Mouse (Mus musculus) embryonic facial prominence, embryonic 14.5 days (tissue): Measurements from ENCODE around the gene Ucp2. TPM values are rescaled to one million over a fixed set of nuclear protein-coding genes. Genes with fewer than 3 reads are reported as not detected.
A peak's percentile ranks its signal among the peaks of the same experiment; 100 is the strongest.

Experiments
- ATAC-seq: fragments of 200-750 bp; cut with Nextera tagmentation; 2 replicates; pipeline ENCODE4 v1.8.0; 2017; ENCODE audit warnings: low read depth, moderate number of reproducible peaks, moderate TSS enrichment
- DNase-seq: peaks from one replicate; pipeline ENCODE4 v3.0.0-alpha.2; 2015; ENCODE audit warnings: low spot score
- H3K27ac ChIP-seq: fragments of 300-500 bp; sonication (generic); replicated peaks from 2 replicates; pipeline ENCODE4 v1.5.1; 2014; ENCODE audit warnings: low read depth, mild to moderate bottlenecking, low read length, moderate library complexity
- H3K27me3 ChIP-seq: fragments of 300-500 bp; sonication (generic); replicated peaks from 2 replicates; pipeline ENCODE4 v1.6.1; 2014; ENCODE audit warnings: low read length; ENCODE audit not compliant: control insufficient read depth, insufficient read depth
- H3K36me3 ChIP-seq: fragments of 300-500 bp; sonication (generic); 2 replicates; pipeline ENCODE4 v1.6.1; 2014; ENCODE audit warnings: low read length, mixed read lengths; ENCODE audit not compliant: control insufficient read depth, insufficient read depth
- H3K4me1 ChIP-seq: fragments of 300-500 bp; sonication (generic); 2 replicates; pipeline ENCODE4 v1.6.1; 2014; ENCODE audit warnings: antibody characterized with exemption, low read length; ENCODE audit not compliant: control insufficient read depth, insufficient read depth
- H3K4me2 ChIP-seq: fragments of 300-500 bp; sonication (generic); 2 replicates; pipeline ENCODE4 v1.6.1; 2014; ENCODE audit warnings: low read depth, mild to moderate bottlenecking, low read length, moderate library complexity, mixed read lengths
- H3K4me3 ChIP-seq: fragments of 300-500 bp; sonication (generic); 2 replicates; pipeline ENCODE4 v1.5.1; 2014; ENCODE audit warnings: low read depth, mild to moderate bottlenecking, low read length
- H3K9ac ChIP-seq: fragments of 300-500 bp; sonication (generic); 2 replicates; pipeline ENCODE4 v1.6.1; 2014; ENCODE audit warnings: low read depth, mild to moderate bottlenecking, low read length, moderate library complexity, mixed read lengths
- H3K9me3 ChIP-seq: fragments of 300-500 bp; sonication (generic); 2 replicates; pipeline ENCODE4 v1.6.1; 2016; ENCODE audit warnings: low read length; ENCODE audit not compliant: control insufficient read depth
- WGBS: fragments of 180-500 bp; shearing (Covaris S2); extraction: QIAGEN DNeasy Blood & Tissue Kit; methylation state at CpG from one replicate; pipeline ENCODE4 v1.1.7; 2014; 5-methylcytosine and 5-hydroxymethylcytosine counted together
- polyA plus RNA-seq: library from polyadenylated mRNA; unstranded; fragments of >200 nt; fragmentation: Nextera tagmentation; extraction: Ambion mirVana; gene quantifications from 2 replicates; pipeline ENCODE4 v1.2.1, GENCODE M21; 2014

Ucp2 gene
- polyA plus RNA-seq, 1 experiment from 2014 or later: 152 TPM

DNA sequence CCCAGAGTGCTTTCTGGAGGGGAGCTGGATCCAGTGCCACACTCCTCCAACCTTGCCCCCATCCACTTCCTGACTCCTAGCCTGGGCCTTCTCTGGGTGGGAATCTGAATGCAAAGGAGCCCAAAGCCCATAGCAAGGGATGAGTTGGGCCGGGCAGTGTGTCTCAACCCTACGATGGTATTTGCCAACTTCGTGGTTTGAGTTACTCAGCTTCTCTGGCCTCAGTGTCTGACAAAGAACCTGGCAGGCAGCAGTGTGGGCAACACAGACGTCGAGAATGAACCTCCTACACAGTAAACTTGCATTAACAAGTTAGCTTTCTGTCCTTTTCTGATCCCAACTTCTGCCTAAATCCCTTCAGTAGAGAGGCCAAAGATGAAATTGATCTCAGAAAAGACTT lies 8.6 kb upstream of the Ucp2 start:
- Histone ChIP-seq H3K27ac (no peak overlapping the region), H3K36me3 (no peaks in the 10 kb centered on the region), H3K4me3 (no peak overlapping the region), H3K4me1 (no peaks in the 10 kb centered on the region), H3K9ac (no peak overlapping the region), H3K9me3 (no peaks in the 10 kb centered on the region), H3K27me3 (no peaks in the 10 kb centered on the region), H3K4me2 (no peak overlapping the region)
- WGBS: 80% methylated on average over 5 of the region's 5 CpGs
- DNase-seq (no peak), ATAC-seq (no peak)

DNA sequence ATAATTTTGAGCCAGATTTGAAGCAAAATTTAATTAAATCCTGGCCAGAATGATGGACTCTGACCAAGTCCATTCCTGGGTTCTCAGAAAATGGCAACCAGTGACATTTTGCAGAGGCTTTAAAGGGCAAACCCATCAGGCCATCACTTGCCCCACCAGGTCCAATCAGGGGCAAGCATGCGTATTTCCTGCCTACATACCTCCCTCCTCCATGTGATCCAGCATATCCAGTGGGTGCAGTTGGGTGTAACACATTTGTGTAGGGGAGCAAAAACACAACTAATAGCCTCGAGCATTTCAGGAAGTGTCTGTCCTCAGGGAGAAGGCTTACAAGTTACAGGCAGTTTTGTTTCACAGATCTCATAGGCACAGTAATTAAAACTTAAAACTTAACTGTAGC lies 5.8 kb upstream of the Ucp2 start:
- H3K9me3 ChIP-seq: no peaks in the 10 kb centered on the region
- ATAC-seq (no peak), DNase-seq (no peak)
- no peaks in the 10 kb centered on the region for H3K4me1 ChIP-seq
- H3K27me3 ChIP-seq: no peaks in the 10 kb centered on the region
- WGBS: 59% methylated on average over 2 of the region's 2 CpGs
- H3K36me3 ChIP-seq: no peaks in the 10 kb centered on the region
- H3K9ac ChIP-seq: no peak overlapping the region
- no peak overlapping the region for H3K27ac ChIP-seq
- H3K4me3 ChIP-seq: no peak overlapping the region
- no peak overlapping the region for H3K4me2 ChIP-seq

DNA sequence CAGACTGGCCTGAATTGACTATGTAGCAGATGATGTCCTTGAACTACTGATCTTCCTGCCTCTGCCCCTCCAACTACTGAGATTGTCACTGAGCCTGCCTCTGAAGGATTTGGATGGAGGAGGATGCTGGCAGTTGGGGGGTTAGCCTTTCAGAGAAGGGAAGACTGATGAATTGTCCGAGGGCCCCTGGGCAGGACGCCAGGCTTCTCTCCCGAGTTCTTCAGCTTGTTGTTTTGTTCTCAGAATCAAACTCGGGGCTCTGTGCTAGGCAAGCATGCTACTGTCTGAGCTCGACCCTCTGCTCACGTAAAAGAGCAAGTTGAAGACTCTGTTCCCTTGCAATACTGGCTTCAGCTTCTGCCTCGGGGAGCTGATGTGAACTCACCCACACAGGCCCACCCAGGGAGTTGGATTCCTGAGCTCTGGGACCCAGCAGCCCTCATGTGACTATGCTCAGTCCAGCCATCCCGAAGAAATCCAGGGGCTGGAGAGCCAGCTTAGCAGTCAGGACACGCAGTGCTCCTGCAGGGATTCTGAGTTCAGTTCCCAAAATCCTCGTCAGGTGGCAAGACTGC lies 4.6 kb upstream of the Ucp2 start:
- H3K9ac ChIP-seq: no peak overlapping the region
- 31% methylated on average over 10 of the region's 10 CpGs for WGBS
- no peak overlapping the region for H3K4me2 ChIP-seq
- H3K9me3 ChIP-seq: no peaks in the 10 kb centered on the region
- no peak overlapping the region; the same call in 1 of the 2 replicates for H3K27ac ChIP-seq
- H3K36me3 ChIP-seq: no peaks in the 10 kb centered on the region
- H3K4me3 ChIP-seq: no peak overlapping the region
- DNase-seq (peak; percentile 39), ATAC-seq (no peak)
- no peaks in the 10 kb centered on the region for H3K27me3 ChIP-seq
- H3K4me1 ChIP-seq: peaks cover 6% of the 10 kb centered on the region; the same call in 1 of the 2 replicates

DNA sequence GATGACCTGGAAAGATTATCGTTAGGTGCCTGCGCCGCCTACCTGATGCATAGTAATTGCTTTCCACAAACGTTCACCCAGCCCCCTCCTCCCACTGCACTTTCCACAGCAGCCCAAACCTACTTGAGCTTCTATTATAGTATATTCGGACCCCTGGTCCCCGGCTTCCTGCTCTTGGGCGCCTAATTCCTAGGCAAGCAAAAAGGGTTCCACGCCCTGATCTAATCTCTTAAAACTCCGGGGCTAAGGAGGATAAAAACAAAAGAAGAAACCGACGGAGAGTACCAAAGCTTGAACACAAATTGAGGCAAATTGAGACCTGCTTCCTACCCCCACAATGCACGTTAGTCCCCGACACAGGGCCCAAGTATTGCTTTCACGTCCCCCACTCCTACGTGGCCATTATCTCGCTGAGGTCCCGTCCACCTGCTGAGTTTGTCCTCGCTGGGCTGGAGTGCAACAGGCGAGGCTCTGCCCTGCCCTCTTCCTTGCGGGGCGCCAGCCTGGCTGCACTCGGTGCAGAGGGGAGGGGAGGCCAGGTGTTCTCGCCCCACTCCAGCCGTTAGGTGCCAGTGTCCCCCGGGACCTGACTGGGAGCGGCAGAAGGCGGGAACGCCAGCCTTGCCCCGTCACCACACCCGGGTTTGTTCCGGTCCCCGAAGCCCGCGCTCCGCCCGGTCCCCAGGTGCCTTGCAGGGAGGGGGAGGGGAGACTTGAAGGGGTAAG lies 583 bp upstream of the Ucp2 start:
- Histone ChIP-seq H3K4me2 (peak overlapping the region; percentile 91), H3K27me3 (no peaks in the 10 kb centered on the region), H3K4me3 (peak overlapping the region; percentile 47), H3K9me3 (no peaks in the 10 kb centered on the region), H3K4me1 (peaks cover 32% of the 10 kb centered on the region), H3K9ac (peak overlapping the region; percentile 62), H3K36me3 (no peaks in the 10 kb centered on the region), H3K27ac (no peak overlapping the region)
- ATAC-seq: peak; percentile 42
- WGBS: 2% methylated on average over 24 of the region's 36 CpGs
- DNase-seq: no peak

DNA sequence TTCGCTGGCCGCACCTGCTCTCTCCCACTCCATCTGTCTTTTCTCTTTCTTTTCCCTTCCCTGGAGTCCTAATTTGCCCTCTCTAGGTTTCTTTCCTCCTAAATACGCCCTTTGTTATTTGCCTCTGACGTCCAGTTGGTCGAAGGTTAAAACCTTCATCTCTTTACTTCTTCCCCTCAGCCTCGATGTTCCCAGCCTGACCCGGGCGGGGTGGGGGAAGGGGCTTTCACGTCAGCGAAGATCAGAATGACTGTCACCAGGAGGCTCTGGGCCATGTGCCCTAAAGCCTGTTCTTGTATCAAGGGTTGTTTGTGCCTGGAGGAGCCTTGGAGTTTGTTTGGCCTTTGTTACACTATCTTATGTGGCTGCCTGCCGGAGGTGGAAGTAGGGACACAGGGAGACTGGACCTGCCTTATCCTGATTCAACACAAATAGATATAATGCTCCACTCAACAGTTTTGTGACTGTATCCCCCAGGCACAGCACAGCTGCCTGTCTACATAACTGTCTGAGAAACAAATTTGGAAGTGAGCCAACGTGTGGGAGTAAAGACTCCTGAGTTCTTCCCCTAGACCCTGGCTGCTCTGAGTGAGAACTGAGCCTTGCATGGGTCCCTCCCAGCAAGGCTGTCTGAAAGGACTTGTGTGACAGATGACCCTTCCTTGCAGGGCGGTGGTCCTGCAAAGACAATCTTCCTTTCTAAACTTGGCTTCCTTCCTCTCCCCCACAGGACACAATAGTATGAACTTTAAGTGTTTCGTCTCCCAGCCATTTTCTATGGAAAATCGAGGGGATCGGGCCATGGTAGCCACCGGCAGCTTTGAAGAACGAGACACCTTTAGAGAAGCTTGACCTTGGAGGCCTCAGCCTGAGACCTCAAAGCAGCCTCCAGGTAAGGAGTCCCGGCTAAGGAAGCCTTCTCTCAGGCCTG lies 612 bp downstream of the Ucp2 start:
- H3K4me1 ChIP-seq: peaks cover 32% of the 10 kb centered on the region
- peak overlapping the region; percentile 47 for H3K4me3 ChIP-seq
- H3K4me2 ChIP-seq: peak overlapping the region; percentile 91
- ATAC-seq: peak; percentile 34
- no peaks in the 10 kb centered on the region for H3K27me3 ChIP-seq
- H3K36me3 ChIP-seq: peaks cover 4% of the 10 kb centered on the region; the same call in 1 of the 2 replicates
- peak overlapping the region; percentile 53 for H3K27ac ChIP-seq
- peak; percentile 93 for DNase-seq
- no peaks in the 10 kb centered on the region for H3K9me3 ChIP-seq
- 32% methylated on average over 19 of the region's 19 CpGs for WGBS
- peak overlapping the region; percentile 62 for H3K9ac ChIP-seq

DNA sequence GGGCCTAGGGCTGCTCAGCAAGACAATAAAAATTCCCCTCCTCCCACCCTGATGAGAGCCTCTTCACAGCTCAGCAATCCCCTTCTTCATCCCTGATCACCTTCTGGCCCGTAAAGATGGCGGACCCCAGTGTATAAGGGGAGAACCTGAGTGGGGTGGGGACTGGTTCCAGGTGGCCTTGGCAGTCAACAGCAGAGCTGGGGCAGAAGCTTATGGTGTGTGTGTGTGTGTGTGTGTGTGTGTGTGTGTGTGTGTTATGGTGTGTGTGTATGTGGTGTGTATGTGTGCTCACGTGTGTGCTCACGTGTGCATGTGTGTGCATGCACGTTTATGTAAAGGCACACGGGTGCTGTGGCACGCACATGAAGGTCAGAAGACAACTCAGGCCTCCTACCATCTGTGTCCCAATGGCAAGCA lies 1.3 kb downstream of the Ucp2 start:
- H3K4me2 ChIP-seq: peak overlapping the region; percentile 91
- H3K4me3 ChIP-seq: peak overlapping the region; percentile 47
- H3K27ac ChIP-seq: peak overlapping the region; percentile 65; the same call in 1 of the 2 replicates
- no peak overlapping the region for H3K9ac ChIP-seq
- H3K9me3 ChIP-seq: no peaks in the 10 kb centered on the region
- WGBS: 84% methylated on average over 7 of the region's 7 CpGs
- ATAC-seq (no peak), DNase-seq (no peak)
- H3K4me1 ChIP-seq: peaks cover 32% of the 10 kb centered on the region
- H3K27me3 ChIP-seq: no peaks in the 10 kb centered on the region
- peaks cover 11% of the 10 kb centered on the region; the same call in 1 of the 2 replicates for H3K36me3 ChIP-seq

DNA sequence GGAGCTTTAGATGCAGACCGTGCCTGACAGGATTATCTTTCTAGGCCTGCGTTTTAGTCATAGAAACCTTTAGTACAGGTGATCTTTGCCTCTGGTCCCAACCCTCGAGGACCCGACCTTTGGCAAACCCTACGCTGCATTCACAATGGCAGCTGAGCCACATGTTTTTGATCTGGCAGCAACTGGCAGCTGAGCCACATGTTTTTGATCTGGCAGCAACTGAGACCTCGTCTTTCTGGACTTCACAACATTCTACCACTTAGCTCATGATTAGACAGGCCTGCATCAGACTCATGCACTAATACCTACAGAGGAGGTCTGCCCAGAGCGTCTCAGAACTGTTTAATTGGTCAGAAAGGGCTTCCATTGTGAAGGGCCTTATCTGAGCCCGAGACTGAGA lies 1.9 kb downstream of the Ucp2 start:
- DNase-seq (peak; percentile 52), ATAC-seq (peak; percentile 1; the same call in 1 of the 2 replicates)
- Histone ChIP-seq H3K9ac (peak overlapping the region; percentile 12; the same call in 1 of the 2 replicates), H3K27me3 (no peaks in the 10 kb centered on the region), H3K36me3 (peaks cover 15% of the 10 kb centered on the region; the same call in 1 of the 2 replicates), H3K4me1 (peaks cover 32% of the 10 kb centered on the region), H3K27ac (peak overlapping the region; percentile 65), H3K4me2 (peak overlapping the region; percentile 91), H3K4me3 (peak overlapping the region; percentile 47), H3K9me3 (no peaks in the 10 kb centered on the region)
- 21% methylated on average over 8 of the region's 8 CpGs for WGBS

DNA sequence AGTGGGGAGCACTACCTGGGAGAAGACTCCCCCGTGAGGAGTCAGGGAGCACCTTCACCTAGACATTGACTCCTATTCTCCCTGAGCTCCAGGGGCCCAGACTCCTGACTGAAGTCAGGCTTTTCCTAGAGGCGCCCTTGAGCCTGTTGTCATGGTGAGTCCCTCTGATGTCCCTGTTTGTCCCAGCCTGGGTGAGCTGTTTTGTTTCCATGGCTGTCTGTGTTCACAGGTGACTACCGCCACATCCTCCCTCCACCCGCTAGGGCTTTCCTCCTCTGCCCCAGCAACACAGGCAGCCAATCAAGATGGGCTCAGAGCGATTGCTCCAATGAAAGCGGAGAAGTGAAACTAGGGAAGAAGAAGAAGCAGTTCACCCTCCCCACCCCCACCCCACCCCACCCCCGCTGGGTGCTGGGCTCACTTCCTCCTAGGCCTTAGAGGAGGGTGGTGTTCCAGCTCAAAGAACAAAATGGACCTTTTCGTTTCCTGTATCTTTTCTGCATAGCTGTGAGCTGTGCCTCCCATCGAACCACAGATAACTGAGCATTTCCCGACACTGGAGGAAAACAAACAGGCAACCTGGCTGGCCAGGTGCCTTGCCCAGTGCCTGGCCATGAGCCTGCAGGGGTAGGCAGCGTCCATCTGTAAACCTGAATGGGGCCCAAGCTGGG lies 2.6 kb downstream of the Ucp2 start:
- H3K9me3 ChIP-seq: no peaks in the 10 kb centered on the region
- peaks cover 15% of the 10 kb centered on the region; the same call in 1 of the 2 replicates for H3K36me3 ChIP-seq
- WGBS: 28% methylated on average over 11 of the region's 11 CpGs
- peak overlapping the region; percentile 50 for H3K9ac ChIP-seq
- peaks cover 32% of the 10 kb centered on the region for H3K4me1 ChIP-seq
- H3K4me2 ChIP-seq: peak overlapping the region; percentile 91
- DNase-seq: peak; percentile 88
- ATAC-seq: peak; percentile 73
- H3K27me3 ChIP-seq: no peaks in the 10 kb centered on the region
- peak overlapping the region; percentile 47 for H3K4me3 ChIP-seq
- peak overlapping the region; percentile 65 for H3K27ac ChIP-seq
